Mouse (Mus musculus) midbrain, embryonic 12.5 days (tissue): Measurements from ENCODE around the gene Trh. TPM values are rescaled to one million over a fixed set of nuclear protein-coding genes. Genes with fewer than 3 reads are reported as not detected.

ENCODE experiments used
- ATAC-seq: fragments of 200-750 bp; cut with Nextera tagmentation; 2 replicates; pipeline ENCODE4 v1.8.0; 2017; ENCODE audit warnings: low read depth, moderate TSS enrichment, moderate library complexity; ENCODE audit not compliant: low FRiP score
- H3K27ac ChIP-seq: fragments of 300-500 bp; sonication (generic); replicated peaks from 2 replicates; pipeline ENCODE4 v1.5.1; 2016; ENCODE audit warnings: mild to moderate bottlenecking
- H3K27me3 ChIP-seq: fragments of 300-500 bp; sonication (generic); 2 replicates; pipeline ENCODE4 v1.6.1; 2016; ENCODE audit warnings: mild to moderate bottlenecking
- H3K36me3 ChIP-seq: fragments of 300-500 bp; sonication (generic); 2 replicates; pipeline ENCODE4 v1.6.1; 2016
- H3K4me1 ChIP-seq: fragments of 300-500 bp; sonication (generic); 2 replicates; pipeline ENCODE4 v1.6.1; 2016
- H3K4me2 ChIP-seq: fragments of 300-500 bp; sonication (generic); replicated peaks from 2 replicates; pipeline ENCODE4 v1.6.1; 2016; ENCODE audit warnings: mild to moderate bottlenecking, moderate library complexity
- H3K4me3 ChIP-seq: fragments of 300-500 bp; sonication (generic); 2 replicates; pipeline ENCODE4 v1.5.1; 2016; ENCODE audit warnings: mild to moderate bottlenecking
- H3K9ac ChIP-seq: fragments of 300-500 bp; sonication (generic); replicated peaks from 2 replicates; pipeline ENCODE4 v1.6.1; 2016; ENCODE audit warnings: mild to moderate bottlenecking, moderate library complexity
- H3K9me3 ChIP-seq: fragments of 300-500 bp; sonication (generic); 2 replicates; pipeline ENCODE4 v1.6.1; 2016; ENCODE audit warnings: mild to moderate bottlenecking
- WGBS: fragments of 180-500 bp; shearing (Covaris S2); methylation state at CpG from one replicate; pipeline ENCODE4 v1.1.7; 2016; 5-methylcytosine and 5-hydroxymethylcytosine counted together
- polyA plus RNA-seq: library from polyadenylated mRNA; unstranded; fragments of >200 nt; fragmentation: Nextera tagmentation; extraction: Ambion mirVana; gene quantifications from 2 replicates; pipeline ENCODE4 v1.2.1, GENCODE M21; 2016

Trh gene
- 1.6 and 1.8 TPM in 2 replicates for polyA plus RNA-seq

DNA sequence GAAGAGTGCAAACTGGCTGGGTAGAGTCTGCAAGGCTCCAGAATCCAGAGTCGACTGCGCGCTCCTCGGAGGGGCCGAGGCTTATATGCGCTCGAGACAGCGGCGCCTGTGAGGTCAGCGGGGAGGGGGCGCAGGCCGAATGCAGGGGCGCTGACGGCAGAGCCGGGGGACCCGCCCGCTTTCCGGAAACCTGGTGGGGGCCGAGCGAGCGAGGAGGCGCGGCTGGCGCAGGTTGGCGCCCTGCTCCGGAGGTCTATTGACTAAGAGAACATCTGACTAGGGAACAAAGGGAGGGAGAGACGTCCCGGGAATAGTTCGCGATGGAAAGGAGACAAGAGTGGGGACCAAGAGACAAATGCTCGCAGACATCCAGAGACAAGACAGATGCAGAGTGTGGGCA lies at the start of gene Trh:
TSS of gene Trh (minus strand) at position 60 of the 400 bp plus-strand sequence.
- H3K27me3 ChIP-seq, result peaks cover 51% of the 10 kb centered on the region
- no peak within 1 kb of the TSS for H3K27ac ChIP-seq
- peaks cover 19% of the 10 kb centered on the region; the same call in 1 of the 2 replicates for H3K4me1 ChIP-seq
- H3K36me3 ChIP-seq, result no peaks in the 10 kb centered on the region
- ATAC-seq, result no peak
- peak within 1 kb of the TSS; percentile 39 for H3K4me3 ChIP-seq
- H3K9ac ChIP-seq, result peak within 1 kb of the TSS; percentile 48
- whole genome bisulfite sequencing, result under 1% methylated on average over 31 of the region's 31 CpGs
- peak within 1 kb of the TSS; percentile 65 for H3K4me2 ChIP-seq
- H3K9me3 ChIP-seq, result no peaks in the 10 kb centered on the region

DNA sequence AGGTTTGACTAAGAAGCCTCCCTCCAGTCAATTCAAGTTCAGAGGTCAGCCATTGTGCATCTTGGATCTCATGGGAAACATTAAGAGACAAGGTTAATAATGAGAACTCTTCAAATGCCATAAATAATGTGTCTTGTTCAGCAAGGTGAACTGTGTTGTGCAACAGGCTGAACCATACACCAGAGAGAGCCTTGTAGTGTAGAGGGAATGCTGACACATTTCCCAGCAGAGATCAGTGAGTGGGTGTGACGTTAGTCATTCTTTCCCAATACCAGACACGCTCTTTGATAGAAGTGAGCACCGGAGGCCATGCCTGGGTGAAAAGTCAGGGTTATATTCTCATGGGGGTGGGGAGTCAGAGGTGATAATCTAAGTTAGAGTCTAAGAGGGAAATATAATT lies 46.4 kb upstream of the Trh start:
- Histone ChIP-seq H3K4me3 (no peak overlapping the region), H3K27me3 (no peaks in the 10 kb centered on the region), H3K9me3 (no peaks in the 10 kb centered on the region), H3K4me2 (no peak overlapping the region), H3K9ac (no peak overlapping the region), H3K36me3 (no peaks in the 10 kb centered on the region), H3K27ac (no peak overlapping the region), H3K4me1 (no peaks in the 10 kb centered on the region)
- WGBS, result 92% methylated on average over 3 of the region's 3 CpGs
- ATAC-seq, result no peak

DNA sequence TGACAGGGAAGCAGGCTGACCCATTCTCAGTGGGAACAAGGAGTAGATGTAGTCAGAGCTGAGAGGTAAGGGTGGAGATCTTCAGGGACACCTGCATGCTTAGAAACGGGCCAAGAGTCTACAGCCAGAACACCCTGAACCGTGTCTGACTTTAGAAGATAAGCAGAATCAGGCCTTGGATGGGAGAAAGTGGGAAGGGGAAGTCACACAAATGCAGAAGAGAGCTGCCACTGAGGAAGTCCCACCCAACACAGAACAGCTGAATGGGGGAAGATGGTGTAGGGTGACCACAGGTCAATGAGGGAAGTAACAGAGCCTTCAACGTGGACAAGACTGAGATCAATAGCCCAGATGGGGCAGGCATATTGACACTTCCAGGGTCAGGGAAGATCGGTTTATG lies 42.4 kb upstream of the Trh start:
- Histone ChIP-seq H3K4me3 (no peak overlapping the region), H3K9me3 (no peaks in the 10 kb centered on the region), H3K27ac (no peak overlapping the region), H3K27me3 (no peaks in the 10 kb centered on the region), H3K9ac (no peak overlapping the region), H3K4me2 (no peak overlapping the region), H3K36me3 (no peaks in the 10 kb centered on the region), H3K4me1 (no peaks in the 10 kb centered on the region)
- 58% methylated on average over 4 of the region's 4 CpGs for WGBS
- ATAC-seq, result no peak

DNA sequence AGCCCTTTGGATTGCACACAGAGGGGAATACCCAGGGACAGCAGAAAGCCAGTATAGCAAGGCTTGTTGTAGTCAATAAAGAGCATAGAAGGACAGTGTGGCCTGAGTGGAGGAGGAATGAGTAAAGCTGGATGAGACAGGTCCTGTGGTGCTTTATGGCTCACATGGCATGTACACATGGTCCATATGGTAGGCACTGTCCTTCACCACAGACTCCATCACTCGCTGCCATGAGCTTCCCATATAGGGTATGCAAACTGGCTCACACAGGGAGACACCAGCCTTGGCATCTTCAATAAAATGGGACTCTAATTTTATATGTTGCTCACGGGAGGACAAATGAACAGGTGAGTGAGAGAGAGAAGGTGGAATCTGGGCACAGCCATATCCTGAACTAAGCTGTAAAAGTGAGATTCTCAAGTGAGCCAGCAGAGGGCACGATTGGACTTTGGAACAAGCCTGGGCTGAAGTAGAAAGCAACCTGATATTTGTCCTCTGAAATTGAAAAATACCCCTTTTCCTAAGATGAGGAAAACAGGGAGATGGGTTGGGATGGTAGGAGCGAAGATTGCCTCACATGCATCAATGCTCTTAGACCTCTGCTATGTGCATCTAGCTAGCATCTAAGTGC lies 41.9 kb upstream of the Trh start:
- Histone ChIP-seq H3K36me3 (no peaks in the 10 kb centered on the region), H3K27ac (no peak overlapping the region), H3K27me3 (no peaks in the 10 kb centered on the region), H3K9ac (no peak overlapping the region), H3K4me3 (no peak overlapping the region), H3K9me3 (no peaks in the 10 kb centered on the region), H3K4me1 (no peaks in the 10 kb centered on the region), H3K4me2 (no peak overlapping the region)
- WGBS, result 33% methylated on average over 4 of the region's 4 CpGs
- ATAC-seq, result no peak

- no peaks in the 10 kb centered on the region for H3K27me3 ChIP-seq
- H3K4me1 ChIP-seq, result no peaks in the 10 kb centered on the region
- H3K4me3 ChIP-seq, result no peak overlapping the region
- 79% methylated on average over 4 of the region's 4 CpGs for WGBS
- H3K9ac ChIP-seq, result no peak overlapping the region
- no peaks in the 10 kb centered on the region for H3K9me3 ChIP-seq
- no peaks in the 10 kb centered on the region for H3K36me3 ChIP-seq
- H3K27ac ChIP-seq, result no peak overlapping the region
- ATAC-seq, result no peak
- H3K4me2 ChIP-seq, result no peak overlapping the region
Measured at GRCm38 (mm10) chr6:92285559-92285958, 41.1 kb upstream of the Trh start.

- H3K9ac ChIP-seq, result no peak overlapping the region
- H3K4me3 ChIP-seq, result no peak overlapping the region
- WGBS, result 88% methylated on average over 1 of the region's 1 CpGs
- ATAC-seq, result no peak
- H3K27ac ChIP-seq, result no peak overlapping the region
- peaks cover 7% of the 10 kb centered on the region for H3K4me1 ChIP-seq
- H3K27me3 ChIP-seq, result no peaks in the 10 kb centered on the region
- no peaks in the 10 kb centered on the region for H3K9me3 ChIP-seq
- no peak overlapping the region for H3K4me2 ChIP-seq
- H3K36me3 ChIP-seq, result no peaks in the 10 kb centered on the region
Measured at GRCm38 (mm10) chr6:92277179-92277578, 32.7 kb upstream of the Trh start.

GRCm38 (mm10) chr6:92273652-92274322 lies 29.3 kb upstream of the Trh start:
- 86% methylated on average over 6 of the region's 6 CpGs for WGBS
- ATAC-seq, result no peak

GRCm38 (mm10) chr6:92272601-92273000 lies 28.2 kb upstream of the Trh start:
- Histone ChIP-seq H3K9me3 (no peaks in the 10 kb centered on the region), H3K27me3 (no peaks in the 10 kb centered on the region), H3K27ac (no peak overlapping the region), H3K4me3 (no peak overlapping the region), H3K9ac (no peak overlapping the region), H3K36me3 (no peaks in the 10 kb centered on the region), H3K4me2 (no peak overlapping the region), H3K4me1 (peaks cover 7% of the 10 kb centered on the region)
- no peak for ATAC-seq
- 47% methylated on average over 3 of the region's 3 CpGs for WGBS

More at GRCm38 (mm10) chr6:92273652-92274322, 29.3 kb upstream of the Trh start:
- no peak overlapping the region for H3K9ac ChIP-seq
- no peak overlapping the region for H3K27ac ChIP-seq
- no peaks in the 10 kb centered on the region for H3K9me3 ChIP-seq
- H3K27me3 ChIP-seq, result no peaks in the 10 kb centered on the region
- H3K4me2 ChIP-seq, result no peak overlapping the region
- H3K4me1 ChIP-seq, result peaks cover 7% of the 10 kb centered on the region
- H3K4me3 ChIP-seq, result no peak overlapping the region
- no peaks in the 10 kb centered on the region for H3K36me3 ChIP-seq

- no peak overlapping the region for H3K4me2 ChIP-seq
- H3K9ac ChIP-seq, result no peak overlapping the region
- H3K9me3 ChIP-seq, result no peaks in the 10 kb centered on the region
- no peak overlapping the region for H3K27ac ChIP-seq
- WGBS, result 14% methylated on average over 4 of the region's 4 CpGs
- ATAC-seq, result no peak
- H3K27me3 ChIP-seq, result no peaks in the 10 kb centered on the region
- H3K36me3 ChIP-seq, result no peaks in the 10 kb centered on the region
- peaks cover 7% of the 10 kb centered on the region for H3K4me1 ChIP-seq
- H3K4me3 ChIP-seq, result no peak overlapping the region
Measured at GRCm38 (mm10) chr6:92269019-92269418, 24.6 kb upstream of the Trh start.

- Histone ChIP-seq H3K4me2 (no peak overlapping the region), H3K9ac (no peak overlapping the region), H3K27ac (no peak overlapping the region), H3K4me1 (peaks cover 7% of the 10 kb centered on the region), H3K9me3 (no peaks in the 10 kb centered on the region), H3K4me3 (no peak overlapping the region), H3K36me3 (no peaks in the 10 kb centered on the region), H3K27me3 (no peaks in the 10 kb centered on the region)
- ATAC-seq, result no peak
- WGBS, result 63% methylated on average over 1 of the region's 1 CpGs
Measured at GRCm38 (mm10) chr6:92268001-92268400, 23.6 kb upstream of the Trh start.

GRCm38 (mm10) chr6:92261162-92261843 lies 16.9 kb upstream of the Trh start:
- no peak for ATAC-seq
- no peak overlapping the region for H3K9ac ChIP-seq
- no peaks in the 10 kb centered on the region for H3K27me3 ChIP-seq
- no peaks in the 10 kb centered on the region for H3K36me3 ChIP-seq
- no peak overlapping the region for H3K4me3 ChIP-seq
- 68% methylated on average over 4 of the region's 4 CpGs for WGBS
- H3K27ac ChIP-seq, result no peak overlapping the region
- H3K4me2 ChIP-seq, result no peak overlapping the region
- no peaks in the 10 kb centered on the region for H3K9me3 ChIP-seq
- no peaks in the 10 kb centered on the region for H3K4me1 ChIP-seq

DNA sequence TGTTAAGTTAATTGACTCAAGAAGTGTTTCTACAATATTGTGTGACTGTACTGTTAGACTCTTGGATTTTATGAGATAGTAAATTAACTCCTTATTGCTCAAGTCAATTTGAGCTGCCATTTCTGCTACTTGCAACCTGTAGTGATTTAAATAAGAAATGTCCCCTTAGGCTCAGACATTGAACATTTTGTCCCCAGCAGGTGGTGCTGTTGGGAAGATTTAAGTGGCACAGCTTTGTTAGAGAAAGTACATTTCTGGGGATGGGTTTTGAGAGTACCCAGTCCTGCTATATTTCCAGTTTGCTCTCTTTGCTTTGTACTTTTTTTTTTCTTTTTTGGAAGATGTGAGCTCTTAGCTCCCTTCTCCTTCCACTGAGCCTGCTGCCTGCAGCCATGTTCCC lies 10.9 kb upstream of the Trh start:
- no peaks in the 10 kb centered on the region for H3K27me3 ChIP-seq
- no peaks in the 10 kb centered on the region for H3K9me3 ChIP-seq
- no peak overlapping the region for H3K4me2 ChIP-seq
- no peak overlapping the region for H3K27ac ChIP-seq
- no peak overlapping the region for H3K9ac ChIP-seq
- H3K36me3 ChIP-seq, result no peaks in the 10 kb centered on the region
- no peak for ATAC-seq
- no peaks in the 10 kb centered on the region for H3K4me1 ChIP-seq
- H3K4me3 ChIP-seq, result no peak overlapping the region
